7 mouse cellular contexts compared by ENCODE assay signal in genomic region chr6:127147665-127148064, GRCm38 (mm10). TPM values are rescaled to one million over a fixed set of nuclear protein-coding genes. Genes with fewer than 3 reads are reported as not detected.
A peak's percentile ranks its signal among the peaks of the same experiment; 100 is the strongest.
DNase-seq lines count a peak whose midpoint lies in the region; ATAC-seq and TF ChIP-seq lines count a peak whose summit lies in the region.

No protein-coding gene starts in this region.

- no peak overlapping the region for H3K4me2 ChIP-seq in hindbrain, embryonic 16.5 days (ENCODE audit: low read length)

- H3K27me3 ChIP-seq in hindbrain, embryonic 16.5 days (replicated peaks; ENCODE audit: control insufficient read depth, insufficient read depth, low read length) = peaks cover 4% of the 10 kb centered on the region

- intact Hi-C loops in gastrocnemius, adult 2 months (cut with DNase I) = loop anchor here (1.0 to 5.0 kb wide), 3 partner anchors 120 to 299 kb away; partner anchors contain the start of gene Parp11

- H3K4me1 ChIP-seq in hindbrain, embryonic 16.5 days (ENCODE audit: control insufficient read depth, insufficient read depth, low read depth, low read length) = peaks cover 26% of the 10 kb centered on the region

- peak; percentile 86 to 87 for DNase-seq in adrenal gland, adult 18-20 months (ENCODE audit: low spot score in 2 of 2)
- peak; percentile 79 to 92 for DNase-seq in cerebellum, postnatal 4 days (ENCODE audit: low spot score in 2 of 2)
- peak; percentile 85 for DNase-seq in gastrocnemius, adult 2 months
- DNase-seq in left cerebral cortex, adult 8-10 months (ENCODE audit: low spot score in 2 of 2) = peak; percentile 64 to 65
- DNase-seq in mesoderm, embryonic 11.5 days (ENCODE audit: low read depth, low spot score) = peak; percentile 97
- DNase-seq in right cerebral cortex, postnatal 4 days = peak; percentile 86

- no peak overlapping the region for H3K9ac ChIP-seq in hindbrain, embryonic 16.5 days (ENCODE audit: low read depth, low read length)

- 0 out of 2 replicates have a peak overlapping the region, but pooled peaks have one; percentile 20 for H3K27ac ChIP-seq in gastrocnemius, adult 2 months
- no peak overlapping the region for H3K27ac ChIP-seq in hindbrain, embryonic 16.5 days (ENCODE audit: low read depth, low read length)

- peak; percentile 35 for ATAC-seq in hindbrain, embryonic 16.5 days

- WGBS in hindbrain, embryonic 16.5 days = 0% methylated on average over 4 of the region's 4 CpGs

- peak; percentile 100 for TF ChIP-seq CTCF in gastrocnemius, adult 2 months (IDR thresholded peaks at IDR 0.05)

- H3K9me3 ChIP-seq in hindbrain, embryonic 16.5 days (ENCODE audit: control insufficient read depth, low read length) = no peaks in the 10 kb centered on the region

- no peaks in the 10 kb centered on the region for H3K36me3 ChIP-seq in hindbrain, embryonic 16.5 days (ENCODE audit: control insufficient read depth, insufficient read depth, low read length)

- H3K4me3 ChIP-seq in gastrocnemius, adult 2 months = peak overlapping the region; percentile 80
- H3K4me3 ChIP-seq in hindbrain, embryonic 16.5 days (ENCODE audit: low read length) = no peak overlapping the region

RNA-seq across cellular contexts. Expression of gene Ccnd2, which starts 4.3 kb away (rescaled TPM):
- total RNA-seq in adrenal gland, adult 18-20 months (2021) = 100 to 1,000 TPM; 471 to 478 TPM
- 10 to 100 TPM in 1 of 2 experiments, 1 to 10 TPM in 1; 6.9 to 16.6 TPM for total RNA-seq in gastrocnemius, adult 2 months (2021)
- polyA plus RNA-seq in hindbrain, embryonic 16.5 days (2015; fragmentation: Nextera tagmentation; extraction: Ambion mirVana) = 248 and 340 TPM in 2 replicates
- total RNA-seq in left cerebral cortex, adult 8-10 months (2022) = 10 to 100 TPM; 63.0 to 86.8 (median 73.0) TPM

RNA-seq across cellular contexts. Expression of gene Tigar, which starts 38.3 kb away (rescaled TPM):
- total RNA-seq in adrenal gland, adult 18-20 months (2021) = 10 to 100 TPM; 16.5 to 21.9 TPM
- total RNA-seq in gastrocnemius, adult 2 months (2021) = 100 to 1,000 TPM in 1 of 2 experiments, 10 to 100 TPM in 1; 76.6 to 103 TPM
- polyA plus RNA-seq in hindbrain, embryonic 16.5 days (2015; fragmentation: Nextera tagmentation; extraction: Ambion mirVana) = 6.0 and 8.6 TPM in 2 replicates
- 10 to 100 TPM; 23.1 to 25.8 (median 24.3) TPM for total RNA-seq in left cerebral cortex, adult 8-10 months (2022)

Comparison
In these comparisons a context has a peak if more than half of its experiments do, and no peak if none do; other contexts are left out.
1. RNA of gene Ccnd2, which starts 4.3 kb away (total RNA-seq): 471 to 478 TPM in adrenal gland, adult 18-20 months; 63.0 to 86.8 TPM in left cerebral cortex, adult 8-10 months and 6.9 to 16.6 TPM in gastrocnemius, adult 2 months; every median in the first group is over 4 times any median in the second.
2. Peak in every context shown above with its lines, with median percentiles within 50 percentile points of each other: DNase-seq.